Mouse (Mus musculus): ENCODE data around the gene Pmfbp1. TPM values are rescaled to one million over a fixed set of nuclear protein-coding genes. Genes with fewer than 3 reads are reported as not detected.

The Pmfbp1 gene
- polyA plus RNA-seq, 1 experiment from 2014 or later, result 1.3 TPM

- H3K9ac ChIP-seq (ENCODE audit: low read depth, low read length), result peak overlapping the region; percentile 2; the same call in 1 of the 2 replicates
- H3K4me2 ChIP-seq (ENCODE audit: low read length), result peak overlapping the region; percentile 56; the same call in 1 of the 2 replicates
- H3K4me3 ChIP-seq (ENCODE audit: low read length), result no peak overlapping the region
- 0 out of 2 replicates have a peak, but pooled peaks have one; percentile 10 for ATAC-seq
- H3K9me3 ChIP-seq (ENCODE audit: control insufficient read depth, low read length), result no peaks in the 10 kb centered on the region
- peaks cover 42% of the 10 kb centered on the region for H3K4me1 ChIP-seq (ENCODE audit: control insufficient read depth, insufficient read depth, low read depth, low read length)
- peak overlapping the region; percentile 89 for H3K27ac ChIP-seq (ENCODE audit: low read depth, low read length)
- 50% methylated on average over 3 of the region's 3 CpGs for WGBS
- no peaks in the 10 kb centered on the region for H3K36me3 ChIP-seq (ENCODE audit: control insufficient read depth, insufficient read depth, low read length)
- H3K27me3 ChIP-seq (replicated peaks; ENCODE audit: control insufficient read depth, insufficient read depth, low read length), result no peaks in the 10 kb centered on the region
Observed at GRCm38 (mm10) chr8:109465056-109465455, 28.8 kb upstream of the Pmfbp1 start.

- no peaks in the 10 kb centered on the region for H3K36me3 ChIP-seq (ENCODE audit: control insufficient read depth, insufficient read depth, low read length)
- 0 out of 2 replicates have a peak overlapping the region, but pooled peaks have one; percentile 31 for H3K9ac ChIP-seq (ENCODE audit: low read depth, low read length)
- peak overlapping the region; percentile 89 for H3K27ac ChIP-seq (ENCODE audit: low read depth, low read length)
- peaks cover 42% of the 10 kb centered on the region for H3K4me1 ChIP-seq (ENCODE audit: control insufficient read depth, insufficient read depth, low read depth, low read length)
- H3K9me3 ChIP-seq (ENCODE audit: control insufficient read depth, low read length), result no peaks in the 10 kb centered on the region
- WGBS, result 43% methylated on average over 3 of the region's 3 CpGs
- ATAC-seq, result no peak
- no peaks in the 10 kb centered on the region for H3K27me3 ChIP-seq (replicated peaks; ENCODE audit: control insufficient read depth, insufficient read depth, low read length)
- H3K4me2 ChIP-seq (ENCODE audit: low read length), result no peak overlapping the region
- H3K4me3 ChIP-seq (ENCODE audit: low read length), result no peak overlapping the region
Observed at GRCm38 (mm10) chr8:109465761-109466160, 28.1 kb upstream of the Pmfbp1 start.

- peak; percentile 64; the same call in 1 of the 2 replicates for ATAC-seq
- Histone ChIP-seq H3K27ac (ENCODE audit: low read depth, low read length) (no peak overlapping the region), H3K4me3 (ENCODE audit: low read length) (no peak overlapping the region), H3K4me2 (ENCODE audit: low read length) (no peak overlapping the region), H3K27me3 (replicated peaks; ENCODE audit: control insufficient read depth, insufficient read depth, low read length) (no peaks in the 10 kb centered on the region), H3K4me1 (ENCODE audit: control insufficient read depth, insufficient read depth, low read depth, low read length) (peaks cover 42% of the 10 kb centered on the region), H3K36me3 (ENCODE audit: control insufficient read depth, insufficient read depth, low read length) (no peaks in the 10 kb centered on the region), H3K9ac (ENCODE audit: low read depth, low read length) (no peak overlapping the region), H3K9me3 (ENCODE audit: control insufficient read depth, low read length) (no peaks in the 10 kb centered on the region)
- WGBS, result 25% methylated on average over 5 of the region's 5 CpGs
Observed at GRCm38 (mm10) chr8:109467516-109467915, 26.3 kb upstream of the Pmfbp1 start.

GRCm38 (mm10) chr8:109468112-109468511 lies 25.7 kb upstream of the Pmfbp1 start:
- no peak overlapping the region for H3K4me3 ChIP-seq (ENCODE audit: low read length)
- H3K9ac ChIP-seq (ENCODE audit: low read depth, low read length), result no peak overlapping the region
- WGBS, result 83% methylated on average over 11 of the region's 11 CpGs
- no peaks in the 10 kb centered on the region for H3K36me3 ChIP-seq (ENCODE audit: control insufficient read depth, insufficient read depth, low read length)
- H3K4me2 ChIP-seq (ENCODE audit: low read length), result no peak overlapping the region
- H3K9me3 ChIP-seq (ENCODE audit: control insufficient read depth, low read length), result no peaks in the 10 kb centered on the region
- ATAC-seq, result no peak
- no peaks in the 10 kb centered on the region for H3K27me3 ChIP-seq (replicated peaks; ENCODE audit: control insufficient read depth, insufficient read depth, low read length)
- peaks cover 40% of the 10 kb centered on the region for H3K4me1 ChIP-seq (ENCODE audit: control insufficient read depth, insufficient read depth, low read depth, low read length)
- no peak overlapping the region for H3K27ac ChIP-seq (ENCODE audit: low read depth, low read length)

GRCm38 (mm10) chr8:109471876-109472275 lies 22.0 kb upstream of the Pmfbp1 start:
- H3K27ac ChIP-seq (ENCODE audit: low read depth, low read length), result no peak overlapping the region
- 80% methylated on average over 6 of the region's 6 CpGs for WGBS
- no peak overlapping the region for H3K4me2 ChIP-seq (ENCODE audit: low read length)
- ATAC-seq, result no peak
- no peaks in the 10 kb centered on the region for H3K9me3 ChIP-seq (ENCODE audit: control insufficient read depth, low read length)
- no peaks in the 10 kb centered on the region for H3K27me3 ChIP-seq (replicated peaks; ENCODE audit: control insufficient read depth, insufficient read depth, low read length)
- H3K4me1 ChIP-seq (ENCODE audit: control insufficient read depth, insufficient read depth, low read depth, low read length), result peaks cover 10% of the 10 kb centered on the region
- H3K36me3 ChIP-seq (ENCODE audit: control insufficient read depth, insufficient read depth, low read length), result no peaks in the 10 kb centered on the region
- no peak overlapping the region for H3K9ac ChIP-seq (ENCODE audit: low read depth, low read length)
- no peak overlapping the region for H3K4me3 ChIP-seq (ENCODE audit: low read length)

GRCm38 (mm10) chr8:109472400-109472799 lies 21.4 kb upstream of the Pmfbp1 start:
- Histone ChIP-seq H3K27me3 (replicated peaks; ENCODE audit: control insufficient read depth, insufficient read depth, low read length) (no peaks in the 10 kb centered on the region), H3K36me3 (ENCODE audit: control insufficient read depth, insufficient read depth, low read length) (no peaks in the 10 kb centered on the region), H3K27ac (ENCODE audit: low read depth, low read length) (no peak overlapping the region), H3K4me2 (ENCODE audit: low read length) (no peak overlapping the region), H3K9me3 (ENCODE audit: control insufficient read depth, low read length) (no peaks in the 10 kb centered on the region), H3K4me3 (ENCODE audit: low read length) (no peak overlapping the region), H3K4me1 (ENCODE audit: control insufficient read depth, insufficient read depth, low read depth, low read length) (peaks cover 10% of the 10 kb centered on the region), H3K9ac (ENCODE audit: low read depth, low read length) (no peak overlapping the region)
- WGBS, result 82% methylated on average over 8 of the region's 8 CpGs
- no peak for ATAC-seq

- no peak for ATAC-seq
Observed at GRCm38 (mm10) chr8:109474442-109475121, 19.2 kb upstream of the Pmfbp1 start.

GRCm38 (mm10) chr8:109475436-109475835 lies 18.4 kb upstream of the Pmfbp1 start:
- no peak for ATAC-seq
- Histone ChIP-seq H3K27me3 (replicated peaks; ENCODE audit: control insufficient read depth, insufficient read depth, low read length) (no peaks in the 10 kb centered on the region), H3K36me3 (ENCODE audit: control insufficient read depth, insufficient read depth, low read length) (no peaks in the 10 kb centered on the region), H3K9me3 (ENCODE audit: control insufficient read depth, low read length) (no peaks in the 10 kb centered on the region), H3K4me3 (ENCODE audit: low read length) (no peak overlapping the region), H3K27ac (ENCODE audit: low read depth, low read length) (no peak overlapping the region), H3K4me1 (ENCODE audit: control insufficient read depth, insufficient read depth, low read depth, low read length) (peaks cover 2% of the 10 kb centered on the region), H3K9ac (ENCODE audit: low read depth, low read length) (no peak overlapping the region), H3K4me2 (ENCODE audit: low read length) (no peak overlapping the region)
- 42% methylated on average over 4 of the region's 4 CpGs for WGBS

More at GRCm38 (mm10) chr8:109474442-109475121, 19.2 kb upstream of the Pmfbp1 start:
- Histone ChIP-seq H3K36me3 (ENCODE audit: control insufficient read depth, insufficient read depth, low read length) (no peaks in the 10 kb centered on the region), H3K4me3 (ENCODE audit: low read length) (no peak overlapping the region), H3K9me3 (ENCODE audit: control insufficient read depth, low read length) (no peaks in the 10 kb centered on the region), H3K27ac (ENCODE audit: low read depth, low read length) (no peak overlapping the region), H3K4me2 (ENCODE audit: low read length) (no peak overlapping the region), H3K4me1 (ENCODE audit: control insufficient read depth, insufficient read depth, low read depth, low read length) (peaks cover 2% of the 10 kb centered on the region), H3K27me3 (replicated peaks; ENCODE audit: control insufficient read depth, insufficient read depth, low read length) (no peaks in the 10 kb centered on the region), H3K9ac (ENCODE audit: low read depth, low read length) (no peak overlapping the region)
- WGBS, result 42% methylated on average over 14 of the region's 14 CpGs

GRCm38 (mm10) chr8:109478586-109478985 lies 15.2 kb upstream of the Pmfbp1 start:
- 83% methylated on average over 6 of the region's 6 CpGs for WGBS
- no peak for ATAC-seq

More at GRCm38 (mm10) chr8:109478586-109478985, 15.2 kb upstream of the Pmfbp1 start:
- Histone ChIP-seq H3K36me3 (ENCODE audit: control insufficient read depth, insufficient read depth, low read length) (no peaks in the 10 kb centered on the region), H3K27me3 (replicated peaks; ENCODE audit: control insufficient read depth, insufficient read depth, low read length) (no peaks in the 10 kb centered on the region), H3K27ac (ENCODE audit: low read depth, low read length) (no peak overlapping the region), H3K9ac (ENCODE audit: low read depth, low read length) (no peak overlapping the region), H3K4me2 (ENCODE audit: low read length) (no peak overlapping the region), H3K9me3 (ENCODE audit: control insufficient read depth, low read length) (no peaks in the 10 kb centered on the region), H3K4me3 (ENCODE audit: low read length) (no peak overlapping the region), H3K4me1 (ENCODE audit: control insufficient read depth, insufficient read depth, low read depth, low read length) (peaks cover 2% of the 10 kb centered on the region)
